ENCODE assay signal across 19 mouse cellular contexts in the genomic region with DNA sequence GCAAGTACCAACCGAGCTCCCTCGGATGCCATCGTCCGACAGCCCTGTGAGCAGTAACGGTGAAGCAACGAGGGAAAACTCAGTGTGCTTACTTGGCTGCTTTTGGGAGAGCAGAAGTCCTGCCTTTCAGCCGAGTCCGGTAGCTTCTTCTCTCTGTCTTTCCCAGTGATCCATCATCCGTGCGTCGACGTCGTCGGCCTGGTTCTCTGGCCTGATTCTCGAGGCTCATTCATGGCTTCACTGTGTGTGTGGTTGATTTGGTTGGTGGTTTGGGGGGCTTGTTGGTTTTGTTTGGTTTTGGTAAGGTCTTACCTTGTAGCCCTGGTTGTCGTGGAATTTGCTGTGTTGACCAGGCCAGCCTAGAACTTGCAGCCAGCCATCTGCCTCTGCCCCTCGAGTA.
"Had no signal": no experiment of that assay in that cellular context is flagged by ENCODE, and none has a peak within 500 bp of the region (broad histone marks: within the 10 kb centered on the region; RNA-seq: fewer than 3 reads in every experiment).

No protein-coding gene starts in this region.

- H3K9ac ChIP-seq: kidney, embryonic 15.5 days; liver, embryonic 13.5 days; midbrain, embryonic 12.5 days; neural tube, embryonic 15.5 days had no signal

- H3K36me3 ChIP-seq: neural tube, embryonic 15.5 days had no signal

- ATAC-seq: midbrain, embryonic 16.5 days had no signal

- H3K4me3 ChIP-seq: kidney, embryonic 15.5 days; left cerebral cortex, adult 2 months; liver, embryonic 13.5 days; midbrain, embryonic 12.5 days; myocyte; neural tube, embryonic 15.5 days had no signal

- H3K9me3 ChIP-seq: kidney, embryonic 15.5 days; liver, embryonic 13.5 days; midbrain, embryonic 12.5 days; neural tube, embryonic 15.5 days had no signal

- H3K27ac ChIP-seq: kidney, embryonic 15.5 days; left cerebral cortex, adult 2 months; liver, embryonic 13.5 days; stomach, postnatal 0 days had no signal

- H3K4me1 ChIP-seq: liver, embryonic 13.5 days; midbrain, embryonic 12.5 days had no signal

- H3K27me3 ChIP-seq: kidney, embryonic 15.5 days; liver, embryonic 13.5 days; midbrain, embryonic 12.5 days; neural tube, embryonic 15.5 days had no signal

- H3K4me2 ChIP-seq: kidney, embryonic 15.5 days; liver, embryonic 13.5 days; midbrain, embryonic 12.5 days; neural tube, embryonic 15.5 days had no signal

- DNase-seq: kidney, adult 8-10 months; kidney, postnatal 10 days; kidney, postnatal 36 days; layer of hippocampus, postnatal 36 days; liver, embryonic 13.5 days; lung, adult 2 months; lung, postnatal 14 days; right cerebral cortex, adult 18-20 months; right cerebral cortex, postnatal 14 days; right cerebral cortex, postnatal 4 days; thymus, adult 18-20 months; thymus, postnatal 36 days had no signal
